Mouse (Mus musculus): ENCODE results near the gene Nup153. TPM values are rescaled to one million over a fixed set of nuclear protein-coding genes. Genes with fewer than 3 reads are reported as not detected.

Gene Nup153
- total RNA-seq, 4 experiments from 2014 or later: 35.3 to 47.4 (median 37.5) TPM

DNA sequence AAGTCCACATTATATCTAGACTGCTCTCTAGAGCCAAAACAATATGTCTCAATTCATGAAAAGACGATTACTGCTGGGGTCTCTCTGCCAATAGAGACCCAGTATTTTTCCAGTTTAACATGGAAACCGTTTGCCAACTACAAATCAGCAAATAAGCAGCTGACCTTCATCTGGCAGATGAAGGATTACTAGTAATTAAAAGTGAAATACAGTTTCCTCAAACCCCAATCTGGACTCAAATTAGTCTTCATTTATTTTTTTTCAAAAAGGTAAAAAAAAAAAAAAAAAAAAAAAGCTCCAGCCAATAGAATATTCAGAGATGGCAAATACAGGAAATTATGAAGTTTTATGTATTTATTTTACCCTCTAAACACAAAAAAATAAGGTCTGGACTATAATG, 2.3 kb upstream of the Nup153 start:
- DNase-seq (ENCODE audit: low spot score in 2 of 2): no peak

DNA sequence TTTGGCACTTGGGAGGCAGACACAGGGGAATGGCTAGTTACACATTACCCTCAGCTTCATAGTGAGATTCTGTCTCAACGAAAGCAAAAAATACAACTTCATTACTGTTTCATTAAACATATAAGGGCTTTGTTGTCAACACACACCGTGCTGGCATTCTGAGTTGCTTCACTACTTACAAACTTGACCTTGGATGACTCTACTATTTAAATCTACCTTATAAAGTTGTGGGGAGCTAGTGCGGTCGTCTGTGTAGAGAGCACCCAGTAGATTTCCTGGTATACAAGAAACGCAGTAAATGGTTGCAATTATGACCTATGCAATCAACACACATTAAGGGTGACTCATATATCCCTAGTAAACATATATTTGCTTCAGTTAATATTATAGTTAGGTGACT, 671 bp upstream of the Nup153 start:
- DNase-seq (ENCODE audit: low spot score in 2 of 2): no peak

DNA sequence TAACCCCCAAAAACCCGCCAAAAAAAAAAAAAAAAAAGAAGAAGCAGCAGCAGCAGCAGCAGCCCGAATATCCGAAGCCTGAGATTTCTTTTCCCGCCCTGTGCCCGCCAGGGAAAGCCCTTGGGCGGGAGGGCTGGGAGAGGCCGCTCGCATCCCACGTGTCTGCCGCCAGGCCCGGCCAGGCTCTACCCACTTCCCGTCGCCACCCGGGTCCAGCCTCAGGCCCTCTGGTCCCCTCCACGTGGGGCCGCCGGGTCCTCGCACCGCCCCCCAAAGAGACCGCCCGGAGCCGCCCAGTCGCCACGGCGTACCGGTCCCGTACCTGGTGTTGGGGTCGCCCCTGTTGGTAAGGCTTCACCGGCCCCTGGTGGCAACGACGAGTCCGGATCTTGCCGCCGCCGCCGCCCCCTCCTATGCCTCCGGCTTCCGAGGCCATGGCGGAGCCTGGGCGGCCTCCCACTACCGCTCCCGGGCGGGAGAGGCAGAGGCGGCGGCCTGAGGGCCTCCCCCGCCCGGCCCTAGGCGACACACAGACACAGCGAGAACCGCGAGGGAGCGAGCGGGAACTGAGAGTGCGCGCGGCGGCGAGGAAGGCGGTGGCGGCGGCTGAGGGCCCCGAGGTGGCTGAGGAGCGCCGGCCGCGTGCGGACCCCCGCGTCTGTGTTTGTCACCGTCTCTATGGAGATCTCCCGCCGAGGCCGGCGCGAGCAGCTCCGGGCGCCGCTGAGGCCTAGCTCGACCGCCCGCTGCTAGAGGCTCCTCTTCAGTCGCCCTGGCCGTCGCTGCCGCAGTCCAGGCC, 503 bp downstream of the Nup153 start:
- DNase-seq (ENCODE audit: low spot score in 2 of 2): peak; percentile 39 to 54

DNA sequence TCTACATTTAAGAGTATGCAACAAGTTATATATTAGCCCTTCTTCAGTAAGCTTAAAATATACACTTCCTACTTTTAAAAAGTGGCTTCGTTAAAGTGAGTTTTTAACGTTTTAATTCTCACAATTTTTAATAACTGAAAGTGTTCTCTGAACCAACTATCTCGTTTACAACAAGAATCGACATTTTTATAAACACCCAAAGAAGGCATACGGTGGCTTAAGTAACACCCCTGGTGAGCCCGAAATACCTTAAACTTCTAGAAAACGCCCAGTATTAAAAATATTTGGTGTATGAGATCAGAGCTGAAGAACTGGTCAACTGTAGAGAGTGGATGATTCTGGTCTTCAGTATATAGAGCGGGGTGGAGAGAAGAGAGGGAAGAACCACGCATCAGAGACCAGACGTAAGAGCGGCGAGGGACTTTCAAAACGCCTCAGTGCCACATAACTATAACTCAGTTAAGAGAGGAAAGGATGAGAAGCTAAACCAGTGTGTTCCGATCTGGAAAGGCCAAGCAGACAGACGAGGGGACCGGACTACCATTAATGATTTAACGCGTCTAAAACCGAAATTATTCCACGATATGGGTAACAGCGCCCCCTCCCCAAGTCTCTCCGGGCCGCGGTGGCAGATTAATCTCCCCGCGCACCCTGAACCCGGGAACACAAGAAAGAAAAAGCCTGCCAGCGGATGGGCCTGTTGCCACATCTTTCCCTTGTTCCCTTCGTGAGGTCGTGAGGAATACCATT, 1.3 kb downstream of the Nup153 start:
- no peak for DNase-seq (ENCODE audit: low spot score in 2 of 2)

DNA sequence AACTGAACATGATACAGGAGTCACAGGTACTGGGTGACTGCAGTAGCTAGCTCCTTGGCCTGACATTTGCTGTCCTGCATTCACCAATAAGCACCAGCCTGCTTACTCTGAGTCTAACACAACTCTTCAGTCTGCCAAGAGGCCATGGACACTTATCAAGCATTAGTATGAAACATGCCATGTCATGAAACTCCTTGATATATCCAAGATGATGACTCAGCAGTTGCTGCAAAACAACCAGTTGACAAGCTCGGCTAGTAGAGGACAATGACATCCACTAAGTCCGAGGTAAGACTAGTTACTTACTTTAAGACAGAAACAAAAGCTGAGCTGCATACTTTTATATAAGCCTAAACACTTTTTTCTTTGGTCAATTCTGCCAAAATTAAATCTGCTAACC, 2.5 kb downstream of the Nup153 start:
- DNase-seq (ENCODE audit: low spot score in 2 of 2): no peak

DNA sequence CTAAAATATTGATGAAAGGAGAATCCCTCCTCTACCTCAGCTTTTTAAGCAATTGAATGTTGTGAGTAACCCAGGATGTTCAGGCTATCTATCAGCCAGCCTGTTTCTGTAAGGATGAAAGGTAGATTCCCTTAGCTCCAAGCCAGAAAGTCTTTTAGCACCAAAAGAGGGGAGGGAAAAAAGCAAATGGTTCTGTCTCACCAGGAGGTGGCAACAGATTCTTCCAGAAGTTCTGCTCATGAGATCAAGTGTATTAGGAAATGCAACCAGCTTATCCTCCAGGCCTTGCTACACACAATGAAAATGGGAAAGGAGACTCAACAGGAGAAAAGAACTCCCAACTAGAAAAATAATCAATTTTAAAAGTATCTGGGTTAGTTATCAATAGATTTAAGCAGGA, 3.4 kb downstream of the Nup153 start:
- no peak for DNase-seq (ENCODE audit: low spot score in 2 of 2)

DNA sequence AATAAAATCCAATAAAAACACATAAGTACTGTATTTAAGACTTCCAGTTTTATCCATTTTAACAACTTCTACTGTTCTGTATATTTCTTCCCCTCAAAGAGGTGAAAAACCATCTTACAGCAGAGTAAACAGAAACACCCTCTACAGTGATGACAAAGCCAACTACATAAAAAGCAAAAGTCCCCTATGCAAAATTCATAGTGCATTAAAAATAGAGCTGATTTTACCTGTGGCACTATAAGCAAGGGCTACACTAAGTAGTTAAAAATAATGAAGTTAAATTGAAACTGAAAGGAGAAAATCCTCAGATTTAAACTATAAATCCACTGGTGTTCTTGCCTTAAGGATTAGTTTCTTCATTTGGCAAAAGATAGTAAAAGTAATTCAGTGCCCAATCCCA, 6.7 kb downstream of the Nup153 start:
- DNase-seq (ENCODE audit: low spot score in 2 of 2): no peak

DNA sequence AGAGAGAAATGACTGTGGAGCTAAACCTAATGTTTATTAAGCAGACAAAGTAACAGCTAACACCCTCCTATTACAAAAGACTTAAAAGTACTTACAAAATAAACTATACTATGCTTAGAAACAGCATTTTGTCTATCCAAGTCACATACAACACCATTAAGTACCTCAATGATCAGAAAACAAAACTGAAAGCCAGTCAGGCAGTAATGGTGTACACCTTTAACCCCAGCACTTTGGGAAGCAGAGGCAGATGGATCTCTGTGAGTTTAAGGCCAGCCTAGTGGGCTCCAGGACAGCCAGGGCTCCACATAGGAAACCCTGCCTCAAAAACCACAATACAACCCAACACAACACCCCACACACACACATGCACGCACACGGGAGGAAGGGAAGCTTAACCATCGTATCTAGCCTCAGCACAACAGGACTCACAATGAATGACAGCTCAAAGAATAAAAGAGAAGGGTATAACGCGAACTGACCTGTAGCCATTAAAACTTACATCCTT, 8.8 kb downstream of the Nup153 start:
- DNase-seq (ENCODE audit: low spot score in 2 of 2): no peak

DNA sequence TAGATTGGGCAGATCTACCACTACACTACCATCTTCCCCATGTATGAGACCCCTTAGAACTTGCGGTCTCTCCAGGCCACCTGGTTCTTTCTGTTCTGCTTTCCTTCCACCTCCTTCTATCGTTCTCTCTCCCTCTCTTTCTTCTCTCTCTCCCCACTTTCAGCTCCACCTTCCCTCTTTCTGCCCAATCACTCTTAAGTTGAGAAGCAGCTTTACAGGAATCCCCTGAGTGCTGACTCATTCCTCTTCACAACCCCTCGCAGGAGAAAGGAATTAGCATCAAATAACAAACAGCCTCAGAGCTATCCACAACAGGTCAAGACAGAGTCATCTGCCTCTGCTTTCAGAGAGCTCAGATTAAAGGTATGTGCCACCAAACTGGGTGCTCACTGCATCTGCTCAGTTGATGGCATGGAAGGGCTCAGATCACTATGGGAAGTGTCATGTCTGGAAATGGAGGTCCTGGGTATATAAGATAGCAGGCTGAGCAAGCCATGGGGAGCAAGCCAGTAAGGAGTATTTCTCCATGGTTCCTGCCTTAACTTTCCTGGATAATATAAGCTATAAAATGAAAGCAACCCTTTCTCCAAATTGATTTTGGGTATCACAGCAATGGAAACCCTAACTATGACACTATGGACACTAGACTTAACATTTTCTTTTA, 11.6 kb downstream of the Nup153 start:
- no peak for DNase-seq (ENCODE audit: low spot score in 2 of 2)

DNA sequence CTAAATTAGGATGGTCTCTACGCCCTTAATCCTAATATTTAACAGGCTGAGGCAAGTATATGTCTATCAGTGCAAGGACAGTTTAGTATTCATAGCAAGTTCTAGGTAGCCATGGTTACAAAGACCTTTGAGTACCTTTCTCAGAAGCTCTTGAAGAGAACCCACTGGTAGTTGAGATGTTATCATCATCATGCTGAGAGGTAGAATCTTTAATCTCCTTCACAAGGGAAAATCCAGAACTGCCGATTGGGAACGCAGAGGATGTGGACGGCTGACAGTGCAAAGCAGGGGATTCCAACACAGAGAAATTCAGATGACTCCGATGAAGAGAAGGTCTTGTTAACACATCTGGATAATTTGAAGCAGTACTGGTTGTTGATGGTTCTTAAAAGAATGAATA, 14.3 kb downstream of the Nup153 start:
- no peak for DNase-seq (ENCODE audit: low spot score in 2 of 2)

DNA sequence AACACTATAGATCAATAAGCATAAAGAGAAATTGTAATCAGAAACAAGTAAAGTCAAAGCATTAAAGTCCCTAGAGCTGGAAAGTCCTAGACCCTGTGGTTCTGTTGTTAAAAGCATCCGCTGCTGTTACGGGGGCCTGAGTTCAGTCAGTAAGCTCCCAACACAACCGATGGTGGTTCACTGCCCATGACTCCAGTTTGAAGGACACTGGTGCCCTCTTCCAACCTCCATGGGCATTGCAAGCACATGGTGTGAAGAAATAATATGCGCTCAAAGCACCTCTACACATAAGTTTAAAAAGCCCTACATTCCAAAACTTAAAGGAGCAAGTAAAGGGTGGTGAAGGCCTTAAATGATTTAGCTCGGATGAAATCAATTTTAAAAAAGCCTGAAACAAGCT, 24.6 kb downstream of the Nup153 start:
- no peak for DNase-seq (ENCODE audit: low spot score in 2 of 2)

DNA sequence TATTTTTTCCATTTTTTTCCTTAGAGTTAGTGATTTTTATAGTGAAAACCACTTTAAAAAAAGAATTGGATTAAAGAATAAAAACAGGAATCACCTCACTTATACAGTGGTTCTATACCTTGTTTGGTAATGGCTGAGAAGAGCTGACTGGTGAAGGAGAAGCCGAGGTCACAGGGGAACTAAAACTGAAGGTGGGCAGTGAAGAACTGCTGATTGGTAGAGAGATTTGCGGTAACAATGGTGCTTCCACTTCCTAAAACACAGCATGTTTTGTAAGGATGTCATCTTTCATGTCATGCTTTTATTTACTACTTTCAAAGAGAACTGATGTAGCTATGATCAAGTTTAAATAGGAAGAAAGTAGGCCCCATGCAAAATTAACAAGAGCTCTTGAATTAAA, 26.3 kb downstream of the Nup153 start:
- no peak for DNase-seq (ENCODE audit: low spot score in 2 of 2)

DNA sequence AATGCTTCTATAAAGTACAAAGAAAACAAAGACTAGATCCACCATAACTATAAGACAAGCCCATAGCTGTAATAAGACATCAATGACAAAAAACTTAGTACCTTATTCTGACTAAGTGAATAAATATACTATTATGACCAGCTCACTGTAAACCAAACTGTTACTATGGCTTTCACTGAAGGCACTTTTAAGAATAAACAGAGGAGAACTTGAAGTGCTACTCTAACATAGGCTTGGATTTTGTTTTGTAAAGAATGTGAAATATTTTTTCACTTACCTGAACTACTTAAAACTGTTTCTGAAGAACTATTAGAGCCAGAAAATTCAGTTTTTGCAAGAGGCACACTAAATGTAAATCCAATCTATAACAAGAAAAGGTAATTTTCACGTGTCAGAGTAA, 28.4 kb downstream of the Nup153 start:
- no peak for DNase-seq (ENCODE audit: low spot score in 2 of 2)

DNA sequence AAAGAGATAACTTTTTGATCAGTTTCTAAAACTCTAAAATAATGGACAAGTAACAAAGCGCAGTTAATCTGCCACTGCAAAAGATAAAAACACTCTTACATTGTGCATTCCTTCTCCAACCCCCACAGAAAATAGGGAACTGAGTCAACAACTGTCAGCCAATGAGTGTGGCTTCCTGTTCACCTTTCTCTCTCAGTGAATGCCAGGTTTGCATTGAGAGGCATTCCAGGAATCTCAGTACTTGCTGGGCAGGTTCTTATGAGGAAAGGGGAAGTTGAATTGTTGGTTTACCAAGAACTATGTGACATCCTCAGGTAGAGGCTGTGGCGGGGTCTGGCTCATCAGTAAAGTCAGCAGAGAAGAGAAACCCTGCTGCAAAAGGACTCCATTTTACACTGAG, 31.0 kb downstream of the Nup153 start:
- no peak for DNase-seq (ENCODE audit: low spot score in 2 of 2)

DNA sequence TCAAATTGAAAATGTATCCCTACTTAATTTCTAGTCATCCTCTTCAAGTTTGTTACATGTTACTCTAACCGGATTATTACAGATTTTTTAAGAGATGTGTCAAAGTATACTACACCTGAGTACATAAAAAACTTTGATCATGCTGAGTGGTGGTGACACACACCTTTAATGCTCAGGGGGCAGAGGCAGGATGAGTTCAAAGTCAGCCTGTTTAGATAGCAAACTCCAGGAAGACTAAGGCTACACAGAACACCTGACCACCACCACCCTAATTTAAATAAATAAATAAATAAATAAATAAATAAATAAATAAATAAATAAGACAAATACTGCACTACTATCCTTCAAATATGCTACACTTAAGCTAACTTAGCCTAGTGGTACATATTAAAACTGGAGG, 31.8 kb downstream of the Nup153 start:
- no peak for DNase-seq (ENCODE audit: low spot score in 2 of 2)

DNA sequence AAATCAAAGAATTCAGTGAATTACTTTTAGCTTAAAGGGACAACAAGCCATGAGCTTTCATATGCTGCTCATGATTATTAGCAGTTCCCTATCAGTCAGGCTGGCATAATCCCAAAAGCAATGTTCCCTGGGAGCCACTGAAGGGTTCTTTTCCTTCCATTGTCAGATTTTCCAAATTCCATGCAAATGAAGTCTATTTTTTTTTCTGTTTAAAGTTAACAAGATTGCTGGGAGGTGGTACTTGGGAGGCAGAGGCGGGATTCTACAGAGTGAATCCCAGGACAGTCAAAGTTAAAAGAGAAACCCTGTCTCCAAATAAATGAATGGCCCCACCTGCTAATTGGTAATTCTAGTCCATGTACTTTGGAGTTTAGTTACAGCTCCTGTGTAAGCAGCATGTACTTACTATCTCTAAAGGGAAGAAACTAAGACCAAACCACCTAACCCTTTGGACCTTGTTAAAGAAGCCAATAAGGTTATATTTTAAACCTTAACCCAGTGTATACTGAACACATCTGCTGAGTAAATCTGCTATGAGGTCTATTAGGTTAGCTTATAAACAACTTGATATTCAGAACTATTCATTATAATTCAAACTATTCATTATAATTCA, 32.3 kb downstream of the Nup153 start:
- DNase-seq (ENCODE audit: low spot score in 2 of 2): no peak

DNA sequence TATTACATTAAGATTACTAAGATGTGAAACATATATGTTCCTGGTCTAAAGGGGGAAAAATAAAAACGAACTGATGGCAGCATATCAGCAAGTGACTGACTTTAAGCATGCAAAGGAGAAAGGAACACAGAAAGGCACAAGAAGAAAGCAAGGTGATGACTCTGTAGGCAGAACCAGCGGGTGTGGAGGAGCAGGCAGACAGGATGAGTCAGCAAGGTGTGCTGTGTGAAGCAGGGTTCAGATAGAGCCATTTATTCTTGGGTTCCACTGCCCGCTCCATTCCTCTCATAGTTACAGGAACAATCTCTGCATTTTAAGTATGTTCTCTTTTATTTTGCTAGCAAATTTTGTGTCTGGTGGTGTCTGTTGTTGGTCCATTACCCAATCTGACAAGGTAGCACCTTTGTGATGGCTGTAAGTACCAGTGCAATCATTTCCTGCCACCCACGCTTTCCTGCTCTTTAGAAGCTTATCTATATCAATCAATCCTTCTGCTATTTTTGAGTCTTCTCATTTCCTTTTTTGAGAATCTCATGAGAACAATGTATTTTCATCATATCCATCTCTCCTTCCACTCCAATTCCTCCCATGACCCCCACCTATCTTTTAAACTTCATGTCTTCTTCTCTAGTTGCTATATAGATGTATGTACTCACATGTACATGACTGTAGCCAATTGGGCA, 37.0 kb downstream of the Nup153 start:
- DNase-seq (ENCODE audit: low spot score in 2 of 2): no peak

DNA sequence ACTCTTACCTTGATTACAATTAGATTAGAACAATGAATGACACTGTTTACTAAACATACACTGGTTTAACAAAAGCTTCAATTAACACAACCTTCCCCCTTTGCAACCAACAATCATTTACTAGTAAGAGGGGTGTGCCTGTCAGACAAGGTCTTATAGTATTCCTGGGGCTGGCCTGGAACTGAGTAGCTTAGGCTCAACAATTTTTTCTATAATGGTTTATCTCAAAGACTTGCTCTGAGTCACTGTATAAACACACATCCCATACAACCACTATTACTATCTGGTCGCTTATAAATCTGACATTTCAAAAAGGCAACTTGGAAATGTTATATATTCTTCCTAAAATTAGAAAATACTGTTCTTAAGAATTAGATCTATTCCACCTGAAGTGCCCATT, 44.4 kb downstream of the Nup153 start:
- no peak for DNase-seq (ENCODE audit: low spot score in 2 of 2)

DNA sequence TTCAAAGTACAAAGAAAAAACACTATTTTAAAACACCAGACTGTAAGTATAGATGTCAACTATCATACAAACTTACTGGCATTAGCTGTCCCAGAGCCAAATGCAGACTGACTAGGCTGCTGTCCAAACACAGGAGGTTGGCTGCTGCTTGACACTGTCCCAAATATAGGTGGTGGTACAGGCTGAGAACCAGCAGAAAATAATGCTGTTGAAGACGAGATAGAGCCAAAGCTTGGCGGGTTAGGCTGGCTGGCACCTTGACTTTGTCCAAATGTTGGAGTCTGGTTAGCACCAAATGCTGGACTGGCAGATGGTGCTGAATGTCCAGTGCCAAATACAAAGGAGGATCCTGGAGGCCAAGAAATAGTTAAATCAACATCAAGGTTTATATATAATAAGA, 44.8 kb downstream of the Nup153 start:
- DNase-seq (ENCODE audit: low spot score in 2 of 2): no peak

DNA sequence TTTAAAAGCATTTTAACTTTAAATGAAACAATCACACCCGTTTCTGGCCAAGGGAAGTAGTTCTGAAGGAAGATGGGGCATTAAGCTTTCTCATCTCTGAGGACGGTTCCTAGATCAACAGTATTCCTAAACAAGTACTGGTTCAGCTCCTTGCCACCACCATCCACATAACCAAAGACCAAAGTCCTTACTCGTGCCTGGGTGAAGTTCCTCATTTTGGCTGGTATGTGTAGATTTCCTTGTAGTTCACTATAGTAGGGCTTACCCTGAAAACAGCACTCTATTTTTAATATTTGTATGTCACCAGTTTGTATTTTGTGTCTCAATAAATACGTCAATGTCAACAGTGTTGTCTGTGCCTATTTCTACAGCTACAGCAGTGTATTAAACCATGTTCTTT, 50.0 kb downstream of the Nup153 start:
- no peak for DNase-seq (ENCODE audit: low spot score in 2 of 2)

DNA sequence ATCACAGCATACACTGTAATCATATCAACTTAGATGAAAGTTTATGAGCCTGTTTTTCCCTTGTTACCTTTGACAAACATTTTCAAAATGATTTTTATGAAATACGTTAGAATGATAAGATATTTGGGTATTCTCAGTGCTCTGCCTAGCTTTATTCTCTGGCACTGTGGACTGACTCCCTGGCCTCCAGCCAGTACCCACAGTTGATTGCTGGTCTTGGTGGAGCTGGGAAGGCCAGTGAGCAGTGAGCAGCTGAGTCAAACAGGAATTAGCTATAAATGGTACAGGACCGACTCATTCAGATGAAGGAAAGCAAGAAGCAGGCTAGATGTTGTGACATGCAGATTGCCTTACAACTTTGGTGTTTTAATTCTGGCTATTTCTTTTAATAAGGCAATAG, 53.1 kb downstream of the Nup153 start:
- no peak for DNase-seq (ENCODE audit: low spot score in 2 of 2)
